Mouse (Mus musculus): ENCODE results near the gene Cpm.

Cpm gene

DNA sequence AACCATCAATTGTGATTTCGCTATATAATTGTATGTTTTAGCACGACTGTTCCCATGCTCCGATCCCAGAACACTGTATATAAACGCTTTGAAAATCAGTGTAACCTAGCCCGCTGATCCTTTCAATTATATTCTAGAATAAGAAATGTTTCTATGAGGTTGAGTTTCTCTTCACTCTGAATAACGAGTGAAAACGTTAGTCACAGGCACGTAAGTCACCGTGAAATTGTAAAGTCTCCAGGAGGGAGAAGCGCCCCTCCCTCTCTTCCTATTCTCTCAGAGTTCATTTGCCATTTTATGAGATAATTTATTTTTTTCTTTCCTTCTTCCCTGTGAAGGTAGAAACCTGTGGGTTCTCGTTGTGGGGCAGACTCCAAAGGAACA, 30.1 kb downstream of the Cpm start:
- in situ Hi-C loops (cut with MboI, MseI): no loop called here

DNA sequence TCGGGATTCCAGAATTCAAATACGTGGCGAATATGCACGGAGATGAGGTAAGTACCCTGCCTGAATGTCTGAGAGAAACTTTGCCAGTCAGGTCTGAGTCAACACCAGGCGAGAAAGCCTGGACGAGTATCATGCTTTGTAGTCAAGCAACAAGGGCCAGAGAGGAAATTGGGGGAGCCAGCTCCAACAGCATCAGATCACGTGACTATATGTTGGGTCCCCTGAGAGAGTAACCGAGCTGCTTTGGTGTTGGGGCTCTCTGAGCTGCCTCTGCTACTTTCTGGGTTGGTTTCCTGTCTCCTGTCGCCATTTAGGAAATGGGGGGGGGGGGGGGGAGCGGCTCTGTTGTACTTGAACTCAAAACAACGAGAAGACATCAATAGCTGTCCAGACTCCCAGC, 30.5 kb downstream of the Cpm start:
- in situ Hi-C loops (cut with MboI, MseI): no loop called here

DNA sequence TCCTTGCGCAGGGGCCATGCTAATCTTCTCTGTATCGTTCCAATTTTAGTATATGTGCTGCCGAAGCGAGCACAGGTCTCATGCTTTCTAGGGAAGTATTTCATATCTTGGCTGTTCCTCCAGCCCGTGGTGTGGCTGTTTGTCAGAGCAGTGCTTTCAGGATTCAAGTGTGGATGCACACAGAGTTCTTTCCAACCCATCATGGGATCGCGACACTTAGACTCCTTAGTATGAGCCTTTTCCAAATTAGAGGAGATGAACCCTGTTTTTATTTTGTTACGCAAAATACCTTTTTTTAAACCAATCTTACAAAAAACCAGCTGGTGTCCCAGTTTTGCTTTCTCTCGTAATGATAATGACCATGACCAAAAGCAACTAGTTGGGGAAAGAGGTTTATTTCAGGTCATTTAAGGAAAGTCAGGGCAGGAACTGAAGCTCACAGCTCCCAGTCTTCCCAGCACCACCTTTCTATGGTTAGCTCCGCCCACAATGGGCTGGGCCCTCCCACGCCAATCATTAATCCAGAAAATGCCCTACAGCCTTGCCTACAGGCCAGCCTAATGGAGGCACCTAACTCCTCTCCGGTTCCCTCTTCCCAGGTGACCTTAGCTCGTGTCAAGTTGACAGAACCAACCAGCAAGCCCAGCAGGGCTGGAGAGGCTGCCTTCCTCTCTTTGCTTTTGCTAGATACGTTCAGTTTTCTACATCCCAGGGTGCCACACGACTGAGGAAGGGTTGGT, 33.2 kb downstream of the Cpm start:
- in situ Hi-C loops (cut with MboI, MseI): no loop called here

DNA sequence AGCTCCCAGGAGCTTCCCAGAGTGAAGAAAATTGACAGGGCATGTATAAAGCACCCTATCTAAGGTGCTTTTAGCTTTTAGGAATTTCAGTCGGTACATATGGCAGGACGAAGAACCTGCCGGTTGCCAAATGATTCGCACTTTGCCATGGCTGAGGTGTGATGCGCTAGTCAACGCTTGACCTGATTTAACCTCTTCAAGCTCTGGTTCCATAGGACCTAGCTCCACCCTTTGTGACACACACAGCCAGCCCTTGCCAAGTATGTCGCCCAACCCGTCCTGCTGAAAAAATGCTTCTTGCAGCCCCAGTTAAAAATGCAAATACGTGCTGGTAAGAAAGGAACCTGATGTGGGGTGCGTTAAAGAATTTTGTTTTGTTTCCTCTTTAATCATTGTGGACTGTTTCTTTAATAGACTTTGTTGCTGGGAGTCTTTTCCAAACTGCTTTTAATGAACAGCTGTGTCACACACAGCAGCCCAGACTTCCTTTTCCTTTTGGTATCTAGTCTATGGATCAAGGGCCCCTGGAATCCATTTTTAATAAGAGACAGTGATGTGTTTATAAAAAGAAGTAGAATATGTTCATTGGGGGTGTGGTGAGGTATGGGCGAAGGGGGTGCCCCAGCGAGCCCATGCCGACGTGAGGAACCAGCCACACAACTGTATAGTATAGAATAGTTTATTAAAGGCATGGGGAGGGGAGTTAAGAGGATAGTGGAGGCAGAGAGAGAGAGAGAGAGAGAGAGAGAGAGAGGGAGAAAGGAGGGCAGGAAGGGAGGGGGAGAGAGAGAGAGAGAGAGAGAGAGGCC, 34.0 kb downstream of the Cpm start:
- in situ Hi-C loops (cut with MboI, MseI): no loop called here

DNA sequence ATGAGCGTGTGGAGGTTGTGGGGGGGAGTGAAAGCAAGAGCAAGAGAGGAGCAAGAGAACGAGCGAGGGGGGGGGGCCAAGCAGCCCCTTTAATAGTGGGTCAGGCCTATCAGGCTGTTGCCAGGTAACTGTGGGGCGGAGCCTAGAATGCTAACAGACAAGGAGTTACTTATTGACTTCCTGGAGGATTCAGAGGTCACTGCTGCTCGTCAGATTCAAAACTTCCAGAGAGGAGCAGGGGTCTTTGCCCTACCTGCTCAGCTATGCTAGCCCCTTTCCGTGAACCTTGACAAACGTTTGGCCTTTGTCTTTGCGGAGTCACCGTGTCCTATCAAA, 34.5 kb downstream of the Cpm start:
- in situ Hi-C loops (cut with MboI, MseI): no loop called here

DNA sequence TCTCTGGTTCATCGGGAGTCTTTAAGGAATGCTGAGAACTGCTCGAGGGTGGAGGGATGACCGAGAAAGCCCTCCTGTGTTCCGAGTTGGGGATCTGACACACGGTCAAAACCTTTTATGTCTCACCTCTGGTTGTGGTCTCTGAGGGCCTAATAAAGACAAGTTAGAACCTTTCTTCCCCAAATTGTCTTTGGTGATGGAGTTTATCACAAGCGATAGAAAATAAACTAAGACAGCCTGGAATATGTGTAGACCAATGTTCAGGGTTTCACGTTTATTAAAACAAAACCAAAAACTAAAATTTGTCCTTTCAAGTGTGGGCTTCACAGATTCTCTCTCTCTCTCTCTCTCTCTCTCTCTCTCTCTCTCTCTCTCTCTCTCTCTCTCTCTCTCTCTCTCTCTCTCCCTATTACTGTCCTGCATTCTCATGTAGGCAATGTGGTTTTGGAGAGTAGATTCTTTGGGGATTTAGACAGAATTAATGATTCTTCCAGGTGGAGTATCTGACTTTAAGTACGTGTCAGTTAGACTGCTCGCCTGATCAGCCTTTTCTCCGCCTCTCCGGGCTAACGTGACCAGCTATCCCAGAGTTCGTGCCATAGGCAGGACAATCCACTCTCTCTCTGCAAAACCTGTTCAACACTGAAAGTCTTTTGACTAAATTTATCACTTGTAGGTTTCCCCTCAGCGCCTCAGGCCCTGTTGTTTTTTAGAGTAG, 35.1 kb downstream of the Cpm start:
- in situ Hi-C loops (cut with MboI, MseI): no loop called here

DNA sequence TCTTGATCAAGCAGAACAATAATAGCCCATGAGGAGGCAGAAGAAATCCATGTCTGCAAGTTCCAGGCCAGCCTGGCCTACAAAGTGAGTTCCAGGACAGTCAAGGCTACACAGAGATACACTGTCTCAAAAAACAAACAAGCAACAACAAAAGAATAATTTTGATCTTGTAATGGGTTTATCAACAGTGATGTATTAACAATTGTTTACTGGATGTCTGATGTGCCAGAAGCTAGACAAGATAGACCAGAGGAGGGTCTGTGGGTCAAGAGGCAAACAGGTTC, 35.6 kb downstream of the Cpm start:
- in situ Hi-C loops (cut with MboI, MseI): no loop called here

DNA sequence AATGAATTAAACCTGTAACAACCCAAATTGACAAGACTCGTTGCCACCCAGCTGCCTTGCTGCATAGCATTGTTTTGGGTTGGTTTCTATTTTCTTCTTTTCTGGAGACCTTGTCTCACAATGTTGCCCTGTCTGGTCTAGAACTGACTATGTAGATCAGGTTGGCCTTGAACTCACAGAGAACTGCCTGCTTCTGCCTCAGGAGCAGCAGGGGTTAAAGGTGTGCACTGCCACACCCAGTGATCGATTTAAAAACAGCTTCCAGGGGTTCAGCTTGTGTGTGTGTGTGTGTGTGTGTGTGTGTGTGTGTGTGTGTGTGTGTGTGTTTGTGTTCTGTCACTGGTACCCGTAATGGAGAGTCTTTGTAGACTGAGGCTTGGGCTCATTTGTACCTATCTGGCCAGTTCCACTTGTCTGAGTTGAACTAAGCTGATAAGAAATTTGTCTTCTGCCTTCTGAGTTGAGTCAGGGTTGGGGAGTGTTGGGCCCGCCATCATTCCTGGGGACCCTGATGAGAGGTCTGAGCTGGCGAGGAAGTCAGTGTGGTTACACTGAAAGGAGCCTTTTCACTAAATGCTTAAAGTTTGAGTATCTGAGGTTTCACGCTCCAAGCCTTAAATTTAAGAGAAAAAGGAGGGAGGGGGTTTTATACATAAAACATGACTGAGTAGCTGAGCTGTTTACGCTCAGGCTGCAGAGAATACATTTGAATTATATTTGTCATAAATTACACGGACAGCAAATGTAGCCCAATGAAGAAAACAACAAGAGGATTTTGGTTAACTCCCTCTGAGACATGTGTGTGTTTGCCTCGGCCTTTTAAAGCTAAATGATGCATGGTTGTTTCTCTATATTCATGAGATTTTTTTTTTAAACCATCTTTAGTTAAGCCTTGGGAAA, 36.3 kb downstream of the Cpm start:
- in situ Hi-C loops (cut with MboI, MseI): no loop called here

DNA sequence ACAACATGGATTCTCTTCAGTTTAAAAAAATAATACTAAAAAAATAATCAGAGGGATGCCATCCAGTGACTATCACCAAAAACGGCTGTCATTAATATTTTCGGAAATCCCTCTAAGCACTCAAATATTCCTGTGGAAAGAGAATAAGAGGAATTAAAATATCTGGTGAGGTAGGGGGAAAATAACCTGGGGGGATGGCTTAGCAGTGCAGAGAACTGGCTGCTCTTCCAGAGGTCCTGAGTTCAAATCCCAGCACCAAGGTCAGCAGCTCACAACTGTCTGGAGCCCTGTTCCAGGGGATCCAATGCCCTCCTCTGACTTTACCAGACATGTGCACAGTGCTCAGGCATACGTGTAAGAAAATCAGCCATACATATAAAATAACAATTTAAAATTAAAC, 37.1 kb downstream of the Cpm start:
- in situ Hi-C loops (cut with MboI, MseI): no loop called here

DNA sequence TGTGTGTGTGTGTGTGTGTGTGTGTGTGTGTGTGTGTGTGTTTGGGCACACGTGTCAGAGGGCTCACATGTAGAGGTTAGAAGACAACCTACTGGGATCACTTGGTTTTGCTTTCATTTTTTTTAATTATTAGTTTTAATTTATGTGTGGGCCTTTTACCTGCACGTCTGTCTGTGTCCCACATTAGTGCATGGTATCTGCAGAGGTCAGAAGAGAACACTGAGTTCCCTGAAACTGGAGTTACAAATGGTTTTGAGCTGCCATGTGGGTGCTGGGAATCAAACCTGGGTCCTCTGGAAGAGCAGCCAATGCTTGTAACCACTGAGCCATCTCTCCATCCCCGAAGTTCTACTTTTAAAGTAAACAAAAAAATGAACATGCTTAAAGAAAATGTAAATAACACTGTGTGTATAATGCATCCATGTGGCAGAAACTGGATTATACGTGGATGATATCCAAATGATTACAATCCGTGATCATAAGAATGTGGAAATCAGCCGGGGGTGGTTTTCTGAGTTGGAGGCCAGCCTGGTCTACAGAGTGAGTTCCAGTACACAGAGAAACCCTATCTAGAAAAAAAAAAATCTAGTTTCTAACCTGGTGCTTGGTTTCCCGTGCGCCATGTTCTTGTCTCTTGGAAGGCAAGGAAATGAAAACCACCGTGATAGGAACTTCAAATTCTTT, 37.8 kb downstream of the Cpm start:
- in situ Hi-C loops (cut with MboI, MseI): no loop called here

DNA sequence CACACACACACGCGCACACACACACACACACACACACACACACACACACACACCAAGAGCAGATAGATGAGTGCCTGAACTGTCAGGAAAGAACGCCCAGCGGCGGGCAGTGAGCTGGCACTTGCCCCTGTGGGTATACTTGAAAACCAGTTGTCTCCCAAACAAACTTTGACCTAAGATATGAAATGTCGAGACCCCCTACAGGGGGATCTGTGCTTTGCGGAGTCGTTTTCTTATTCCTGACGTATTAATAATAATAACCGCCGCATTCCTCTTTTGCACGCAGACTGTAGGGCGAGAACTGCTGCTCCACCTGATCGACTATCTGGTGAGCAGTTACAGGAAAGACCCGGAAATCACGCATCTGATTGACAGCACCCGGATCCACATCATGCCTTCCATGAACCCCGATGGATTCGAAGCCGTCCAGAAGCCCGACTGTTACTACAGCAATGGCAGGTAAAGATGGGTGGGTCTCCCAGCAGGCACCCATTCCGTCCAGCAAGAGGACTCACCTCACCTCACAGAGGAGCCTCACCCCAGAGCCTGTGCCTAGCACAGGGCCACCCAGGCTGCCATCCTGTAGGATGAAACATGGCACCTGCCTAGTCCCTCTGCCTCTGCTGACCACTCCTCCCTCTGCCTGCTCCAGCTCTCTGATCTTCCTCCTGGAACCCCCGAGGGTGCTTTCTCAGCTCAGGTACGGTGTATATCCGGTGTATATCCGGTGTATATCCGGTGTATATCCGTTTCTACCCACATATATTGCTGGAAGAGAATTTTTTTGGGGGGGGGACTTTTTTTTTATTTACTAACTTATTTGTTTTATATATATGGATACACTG, 38.6 kb downstream of the Cpm start:
- in situ Hi-C loops (cut with MboI, MseI): no loop called here

DNA sequence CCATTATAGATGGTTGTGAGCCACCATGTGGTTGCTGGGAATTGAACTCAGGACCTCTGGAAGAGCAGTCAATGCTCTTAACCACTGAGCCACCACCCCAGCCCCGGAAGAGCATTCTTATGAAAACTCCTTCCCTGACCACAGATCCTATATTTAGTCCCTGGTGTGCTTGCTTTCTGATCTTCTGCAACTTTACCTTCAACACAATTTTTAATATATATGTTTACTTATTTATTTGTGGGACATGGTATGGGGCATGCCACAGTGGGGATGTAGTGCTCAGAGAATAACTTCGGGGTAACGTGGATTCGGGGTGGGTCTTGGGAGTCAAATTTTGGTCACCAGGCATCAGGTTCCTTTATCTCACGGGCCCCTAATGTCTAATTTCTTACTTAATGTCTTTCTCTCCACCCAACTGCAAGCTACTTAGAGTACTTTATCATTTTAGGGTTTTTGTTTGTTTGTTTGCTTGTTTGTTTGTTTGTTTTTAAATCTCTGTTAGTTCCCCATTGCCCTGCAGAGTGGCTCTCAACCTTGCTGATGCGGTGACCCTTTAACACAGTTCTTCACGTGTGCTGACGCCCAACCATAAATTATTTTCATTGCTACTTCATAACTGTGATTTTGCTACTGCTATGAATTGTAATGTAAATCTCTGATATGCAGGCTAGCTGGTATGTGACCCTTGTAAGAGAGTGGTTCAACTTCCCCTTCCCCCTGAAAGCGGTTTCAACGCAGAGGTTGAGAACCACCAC, 39.4 kb downstream of the Cpm start:
- in situ Hi-C loops (cut with MboI, MseI): no loop called here

DNA sequence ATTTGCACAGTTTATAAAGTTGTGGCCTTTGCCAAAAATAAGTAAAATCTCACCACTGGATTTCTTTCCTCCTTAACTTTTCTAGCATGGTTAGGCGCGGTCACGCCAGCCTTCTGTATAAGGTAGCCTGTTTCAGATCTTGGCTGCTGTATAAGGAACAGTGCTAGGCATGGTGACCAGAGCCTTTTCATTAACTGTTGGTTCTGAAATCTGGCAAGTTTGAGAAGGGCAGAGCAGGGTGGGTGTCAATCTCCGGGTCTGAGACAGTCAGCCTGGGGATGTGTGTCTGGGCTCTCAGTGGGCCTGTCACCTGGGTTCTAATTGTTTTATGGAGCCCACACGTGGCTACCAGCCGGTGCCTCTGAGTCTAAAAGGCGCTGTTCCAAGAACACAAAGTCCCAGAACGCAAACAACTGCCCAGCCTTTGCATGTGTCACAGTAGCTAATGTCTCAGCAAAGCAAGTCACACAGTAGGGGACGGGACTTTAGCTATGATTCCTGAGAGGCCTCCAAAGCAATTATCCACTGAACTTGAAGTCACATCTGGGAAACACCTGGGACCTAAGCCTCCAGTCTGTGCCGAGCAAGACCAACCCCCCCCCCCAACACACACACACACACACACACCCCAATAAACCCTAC, 40.3 kb downstream of the Cpm start:
- in situ Hi-C loops (cut with MboI, MseI): loop anchor here (5.0 to 10.0 kb wide), 2 partner anchors 95 to 97 kb away; no protein-coding TSS in a partner anchor

DNA sequence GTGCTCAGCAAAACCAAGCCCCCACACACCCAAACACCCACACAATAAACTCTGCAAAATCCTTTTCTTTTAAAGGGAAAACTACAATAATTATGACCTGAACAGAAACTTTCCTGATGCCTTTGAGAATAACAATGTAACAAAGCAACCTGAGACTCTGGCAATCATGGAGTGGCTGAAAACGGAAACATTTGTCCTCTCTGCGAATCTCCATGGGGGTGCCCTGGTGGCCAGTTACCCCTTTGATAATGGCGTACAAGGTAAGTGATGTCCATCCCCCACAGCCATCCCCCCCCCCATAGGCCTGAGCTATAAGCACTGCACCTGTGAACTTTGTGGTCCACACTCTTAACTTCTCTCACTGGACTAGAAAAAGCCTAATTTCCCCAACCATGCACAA, 40.8 kb downstream of the Cpm start:
- in situ Hi-C loops (cut with MboI, MseI): loop anchor here (5.0 to 10.0 kb wide), 2 partner anchors 95 to 98 kb away; no protein-coding TSS in a partner anchor

DNA sequence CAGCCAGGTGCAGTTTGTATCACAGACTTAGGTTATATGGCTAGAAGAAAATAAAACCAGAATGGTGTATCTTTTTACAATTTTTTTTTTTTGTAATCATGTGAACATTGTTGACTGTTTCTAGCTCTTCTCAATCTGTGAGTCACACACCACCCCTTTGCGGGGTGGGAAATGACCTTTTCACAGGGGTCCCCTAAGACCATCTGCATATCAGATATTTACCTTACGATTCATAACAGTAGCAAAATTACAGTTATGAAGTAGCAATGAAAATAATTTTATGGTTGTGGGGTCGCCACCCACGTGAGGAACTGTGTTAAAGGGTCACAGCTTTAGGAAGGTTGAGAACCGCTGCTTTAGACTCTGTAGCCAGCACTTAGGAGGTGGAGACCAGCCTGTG, 41.5 kb downstream of the Cpm start:
- in situ Hi-C loops (cut with MboI, MseI): loop anchor here (5.0 to 10.0 kb wide), 2 partner anchors 96 to 98 kb away; no protein-coding TSS in a partner anchor

DNA sequence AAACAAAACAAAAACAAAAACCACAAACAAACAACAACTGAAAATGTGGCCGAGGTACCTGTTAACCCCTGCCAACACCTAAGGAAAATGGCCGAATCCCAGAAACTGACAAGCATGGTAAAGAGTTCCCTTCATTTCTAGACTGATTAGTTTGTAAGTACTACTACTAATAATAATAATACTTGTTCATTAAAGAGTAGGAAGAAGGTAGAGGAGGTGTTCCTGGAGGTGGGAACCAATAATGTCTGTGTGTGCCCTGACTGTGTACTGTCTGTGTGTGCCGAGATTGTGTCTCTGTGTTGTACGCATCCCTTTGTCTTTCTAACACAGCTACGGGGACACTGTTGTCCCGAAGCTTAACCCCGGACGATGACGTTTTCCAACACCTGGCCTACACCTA, 42.0 kb downstream of the Cpm start:
- in situ Hi-C loops (cut with MboI, MseI): loop anchor here (5.0 to 10.0 kb wide), 2 partner anchors 96 to 99 kb away; no protein-coding TSS in a partner anchor

DNA sequence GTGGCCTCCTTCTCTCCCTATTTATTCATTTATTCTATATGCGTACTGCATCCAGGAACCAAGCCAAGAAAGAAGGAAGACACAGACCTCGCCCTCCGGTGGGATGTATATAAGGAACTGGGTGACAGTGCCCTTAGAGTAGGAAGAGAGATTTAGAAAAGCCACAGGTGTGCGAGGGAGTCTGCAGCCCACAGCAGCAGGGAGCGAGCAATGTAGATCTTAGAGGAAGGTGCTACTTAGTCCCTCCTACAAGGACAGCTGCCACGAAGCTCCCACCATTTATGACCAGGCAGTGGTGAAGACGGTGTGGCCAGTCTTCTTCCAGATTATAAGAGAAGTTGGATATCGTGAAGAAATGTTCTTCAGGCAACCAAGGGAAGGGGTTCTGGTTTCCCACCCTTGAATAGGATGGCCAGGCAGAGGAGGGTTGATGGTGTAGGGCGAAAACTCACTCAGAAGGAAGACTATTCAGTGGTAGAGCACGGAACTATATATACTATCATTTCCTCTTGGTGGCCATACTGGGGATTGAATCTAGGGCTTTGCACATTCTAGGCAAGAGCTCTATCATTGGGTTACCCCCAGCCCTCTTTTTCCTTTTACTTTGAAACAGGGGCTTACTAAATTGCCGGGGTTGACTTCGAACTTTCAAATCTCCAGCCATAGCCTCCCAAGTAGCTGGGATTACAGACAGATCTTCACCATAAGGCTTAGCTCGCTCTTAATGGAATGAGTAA, 42.8 kb downstream of the Cpm start:
- in situ Hi-C loops (cut with MboI, MseI): loop anchor here (5.0 to 10.0 kb wide), 2 partner anchors 97 to 100 kb away; no protein-coding TSS in a partner anchor

DNA sequence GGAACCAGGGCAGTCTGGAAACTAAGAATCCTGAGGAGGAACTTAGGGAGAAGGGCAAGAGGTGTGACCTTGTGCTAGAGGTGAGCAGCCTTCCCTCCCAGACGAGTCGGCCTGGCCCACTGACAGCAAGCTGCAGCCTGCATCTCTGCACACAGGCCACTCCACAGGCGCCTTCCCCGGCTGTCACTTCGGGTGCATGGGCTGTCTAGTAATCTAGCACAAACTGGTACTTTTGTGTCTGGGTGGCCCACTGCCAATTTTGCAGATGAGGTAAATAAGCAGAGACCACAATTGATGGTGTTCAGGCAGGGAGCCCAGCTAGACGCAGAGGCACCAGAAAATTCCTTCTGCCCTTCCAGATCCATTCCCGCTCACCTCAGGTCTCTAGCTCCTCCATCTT, 43.4 kb downstream of the Cpm start:
- in situ Hi-C loops (cut with MboI, MseI): loop anchor here (5.0 to 10.0 kb wide), 2 partner anchors 98 to 100 kb away; no protein-coding TSS in a partner anchor
